Mouse (Mus musculus) liver, embryonic 12.5 days (tissue): Measurements from ENCODE around the gene Spo11. TPM values are rescaled to one million over a fixed set of nuclear protein-coding genes. Genes with fewer than 3 reads are reported as not detected.
A peak's percentile ranks its signal among the peaks of the same experiment; 100 is the strongest.

Experiments
- ATAC-seq: fragments of 200-750 bp; cut with Nextera tagmentation; 2 replicates; pipeline ENCODE4 v1.8.0; 2017; ENCODE audit warnings: moderate number of reproducible peaks, mild to moderate bottlenecking, moderate library complexity
- H3K27ac ChIP-seq: fragments of 300-500 bp; sonication (generic); 2 replicates; pipeline ENCODE4 v1.5.1; 2016; ENCODE audit warnings: mild to moderate bottlenecking
- H3K27me3 ChIP-seq: fragments of 300-500 bp; sonication (generic); replicated peaks from 2 replicates; pipeline ENCODE4 v1.6.1; 2016; ENCODE audit warnings: mild to moderate bottlenecking, moderate library complexity
- H3K36me3 ChIP-seq: fragments of 300-500 bp; sonication (generic); 2 replicates; pipeline ENCODE4 v1.6.1; 2016; ENCODE audit warnings: mild to moderate bottlenecking, moderate library complexity
- H3K4me1 ChIP-seq: fragments of 300-500 bp; sonication (generic); 2 replicates; pipeline ENCODE4 v1.6.1; 2016
- H3K4me2 ChIP-seq: fragments of 300-500 bp; sonication (generic); 2 replicates; pipeline ENCODE4 v1.6.1; 2016; ENCODE audit warnings: mild to moderate bottlenecking, moderate library complexity
- H3K4me3 ChIP-seq: fragments of 300-500 bp; sonication (generic); 2 replicates; pipeline ENCODE4 v1.5.1; 2016; ENCODE audit warnings: mild to moderate bottlenecking, moderate library complexity
- H3K9ac ChIP-seq: fragments of 300-500 bp; sonication (generic); 2 replicates; pipeline ENCODE4 v1.6.1; 2016; ENCODE audit warnings: mild to moderate bottlenecking, moderate library complexity
- H3K9me3 ChIP-seq: fragments of 300-500 bp; sonication (generic); replicated peaks from 2 replicates; pipeline ENCODE4 v1.6.1; 2016; ENCODE audit warnings: mild to moderate bottlenecking, moderate library complexity
- WGBS: fragments of 180-500 bp; shearing (Covaris S2); methylation state at CpG from one replicate; pipeline ENCODE4 v1.1.7; 2016; ENCODE audit not compliant: insufficient replicate concordance; 5-methylcytosine and 5-hydroxymethylcytosine counted together
- polyA plus RNA-seq: library from polyadenylated mRNA; unstranded; fragments of >200 nt; fragmentation: Nextera tagmentation; extraction: Ambion mirVana; gene quantifications from 2 replicates; pipeline ENCODE4 v1.2.1, GENCODE M21; 2016

The Spo11 gene
- polyA plus RNA-seq, 1 experiment from 2014 or later = 0.10 TPM

GRCm38 (mm10) chr2:173037827-173038607 lies 60.5 kb downstream of the Spo11 start:
- peaks cover 50% of the 10 kb centered on the region for H3K36me3 ChIP-seq
- peak overlapping the region; percentile 75 for H3K9ac ChIP-seq
- H3K4me2 ChIP-seq = peak overlapping the region; percentile 91
- peak overlapping the region; percentile 99 for H3K27ac ChIP-seq
- H3K4me3 ChIP-seq = peak overlapping the region; percentile 35
- H3K4me1 ChIP-seq = peaks cover 99% of the 10 kb centered on the region
- H3K9me3 ChIP-seq = no peaks in the 10 kb centered on the region
- peak; percentile 87 for ATAC-seq
- 26% methylated on average over 7 of the region's 7 CpGs for WGBS
- H3K27me3 ChIP-seq = no peaks in the 10 kb centered on the region

GRCm38 (mm10) chr2:173039041-173039440 lies 61.5 kb downstream of the Spo11 start:
- peak overlapping the region; percentile 91 for H3K4me2 ChIP-seq

GRCm38 (mm10) chr2:173040803-173041202 lies 63.3 kb downstream of the Spo11 start:
- Histone ChIP-seq H3K9ac (peak overlapping the region; percentile 49), H3K27me3 (no peaks in the 10 kb centered on the region), H3K4me2 (no peak overlapping the region), H3K4me1 (peaks cover 95% of the 10 kb centered on the region), H3K4me3 (no peak overlapping the region), H3K27ac (peak overlapping the region; percentile 99), H3K9me3 (no peaks in the 10 kb centered on the region), H3K36me3 (peaks cover 22% of the 10 kb centered on the region)
- ATAC-seq = no peak
- WGBS = 71% methylated on average over 3 of the region's 3 CpGs

More at GRCm38 (mm10) chr2:173039041-173039440, 61.5 kb downstream of the Spo11 start:
- Histone ChIP-seq H3K27ac (peak overlapping the region; percentile 99), H3K27me3 (no peaks in the 10 kb centered on the region), H3K4me3 (no peak overlapping the region), H3K4me1 (peaks cover 99% of the 10 kb centered on the region), H3K9ac (peak overlapping the region; percentile 49), H3K36me3 (peaks cover 39% of the 10 kb centered on the region), H3K9me3 (no peaks in the 10 kb centered on the region)
- 59% methylated on average over 4 of the region's 4 CpGs for WGBS
- ATAC-seq = no peak

DNA sequence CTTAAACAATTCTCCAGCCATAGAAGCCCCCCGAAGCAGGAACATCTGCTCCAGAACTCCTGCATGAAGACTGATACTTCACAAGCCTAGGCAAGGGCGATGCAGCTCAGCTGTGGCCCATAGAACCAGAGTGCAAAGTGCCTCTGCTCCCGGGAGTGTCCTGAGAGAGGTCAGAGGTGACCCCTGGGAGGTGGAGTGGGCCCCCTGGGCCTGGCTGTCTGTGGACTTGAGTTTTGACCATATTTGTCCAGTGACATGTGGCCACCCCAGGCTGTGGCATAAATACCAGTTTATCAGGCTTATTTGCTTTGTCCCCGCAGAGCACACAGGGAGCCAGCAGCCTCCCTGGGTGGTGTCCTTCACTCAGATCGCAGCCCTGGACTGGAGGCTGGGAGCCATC lies 63.7 kb downstream of the Spo11 start:
- 69% methylated on average over 5 of the region's 5 CpGs for WGBS
- peak overlapping the region; percentile 49 for H3K9ac ChIP-seq
- ATAC-seq = no peak

GRCm38 (mm10) chr2:173041893-173042292 lies 64.4 kb downstream of the Spo11 start:
- H3K27me3 ChIP-seq = no peaks in the 10 kb centered on the region
- no peak overlapping the region for H3K4me2 ChIP-seq
- H3K9ac ChIP-seq = 0 out of 2 replicates have a peak overlapping the region, but pooled peaks have one; percentile 14
- H3K4me3 ChIP-seq = no peak overlapping the region
- peak overlapping the region; percentile 99 for H3K27ac ChIP-seq
- WGBS = 9% methylated on average over 1 of the region's 1 CpGs
- H3K4me1 ChIP-seq = peaks cover 95% of the 10 kb centered on the region
- 0 out of 2 replicates have a peak, but pooled peaks cover 11% of the 10 kb centered on the region for H3K36me3 ChIP-seq
- no peaks in the 10 kb centered on the region for H3K9me3 ChIP-seq
- ATAC-seq = no peak

More for the DNA sequence above, 63.7 kb downstream of the Spo11 start:
- H3K9me3 ChIP-seq = no peaks in the 10 kb centered on the region
- H3K27ac ChIP-seq = peak overlapping the region; percentile 99
- no peak overlapping the region for H3K4me3 ChIP-seq
- H3K27me3 ChIP-seq = no peaks in the 10 kb centered on the region
- peaks cover 17% of the 10 kb centered on the region for H3K36me3 ChIP-seq
- H3K4me2 ChIP-seq = no peak overlapping the region
- peaks cover 95% of the 10 kb centered on the region for H3K4me1 ChIP-seq

DNA sequence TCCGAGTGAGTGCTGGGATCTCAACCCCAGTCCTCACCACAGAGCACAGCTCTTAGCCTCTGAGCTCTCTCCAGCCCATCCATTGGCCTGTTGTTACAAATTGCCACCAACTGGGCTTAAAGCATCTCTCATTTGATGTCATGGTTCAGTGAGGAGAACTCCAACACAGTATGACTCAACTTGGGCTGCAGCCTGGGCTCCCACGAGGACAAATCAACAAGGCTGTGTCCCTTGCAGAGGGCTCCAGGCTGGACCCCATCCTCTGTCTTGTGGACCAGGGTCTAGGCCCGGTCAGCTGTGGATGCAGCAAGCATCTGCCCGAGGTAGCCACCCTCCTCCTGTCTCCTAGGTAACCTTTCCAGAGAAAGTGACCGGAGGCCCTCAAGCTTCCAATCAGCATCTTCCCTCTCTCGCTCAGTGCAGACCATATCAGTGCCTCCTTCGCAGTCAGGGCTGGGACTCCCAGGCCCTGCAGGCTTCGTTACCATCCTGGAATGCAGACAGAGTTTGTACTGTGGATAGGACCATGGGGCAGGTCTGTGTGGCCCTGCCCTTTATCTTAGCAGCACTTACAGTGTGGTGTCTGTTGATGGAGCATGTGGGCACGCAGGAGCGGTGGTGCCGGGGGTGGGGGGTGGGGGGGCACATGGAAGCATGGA lies 65.1 kb downstream of the Spo11 start:
- no peak overlapping the region for H3K4me3 ChIP-seq
- peak overlapping the region; percentile 14 for H3K9ac ChIP-seq
- peak overlapping the region; percentile 99; the same call in 1 of the 2 replicates for H3K27ac ChIP-seq
- ATAC-seq = no peak
- H3K9me3 ChIP-seq = no peaks in the 10 kb centered on the region
- 0 out of 2 replicates have a peak, but pooled peaks cover 7% of the 10 kb centered on the region for H3K36me3 ChIP-seq
- peaks cover 95% of the 10 kb centered on the region for H3K4me1 ChIP-seq
- no peaks in the 10 kb centered on the region for H3K27me3 ChIP-seq
- H3K4me2 ChIP-seq = no peak overlapping the region
- 66% methylated on average over 11 of the region's 11 CpGs for WGBS

Other genes with a start within 250 kb of the Spo11 start
- gene Bmp7, start 37.4 kb upstream of the Spo11 start, polyA plus RNA-seq = 3.3 and 4.4 TPM in 2 replicates
- gene Rae1, start 22.4 kb downstream of the Spo11 start, polyA plus RNA-seq = 117 and 119 TPM in 2 replicates
- gene Rbm38, start 42.8 kb downstream of the Spo11 start, polyA plus RNA-seq = 305 and 313 TPM in 2 replicates
- 0.04 and 0.06 TPM in 2 replicates for gene Ctcfl, start 141.8 kb downstream of the Spo11 start, polyA plus RNA-seq
- 0.07 and 0.20 TPM in 2 replicates for gene Pck1, start 175.3 kb downstream of the Spo11 start, polyA plus RNA-seq
- 0.21 and 0.36 TPM in 2 replicates for gene Zbp1, start 241.2 kb downstream of the Spo11 start, polyA plus RNA-seq